Mouse (Mus musculus): ENCODE results near the gene Igfbpl1.

The Igfbpl1 gene

GRCm38 (mm10) chr4:45826275-45827040, at the start of gene Igfbpl1:
Igfbpl1 (minus strand) TSS chr4:45826923.
- DNase-seq = no peak

DNA sequence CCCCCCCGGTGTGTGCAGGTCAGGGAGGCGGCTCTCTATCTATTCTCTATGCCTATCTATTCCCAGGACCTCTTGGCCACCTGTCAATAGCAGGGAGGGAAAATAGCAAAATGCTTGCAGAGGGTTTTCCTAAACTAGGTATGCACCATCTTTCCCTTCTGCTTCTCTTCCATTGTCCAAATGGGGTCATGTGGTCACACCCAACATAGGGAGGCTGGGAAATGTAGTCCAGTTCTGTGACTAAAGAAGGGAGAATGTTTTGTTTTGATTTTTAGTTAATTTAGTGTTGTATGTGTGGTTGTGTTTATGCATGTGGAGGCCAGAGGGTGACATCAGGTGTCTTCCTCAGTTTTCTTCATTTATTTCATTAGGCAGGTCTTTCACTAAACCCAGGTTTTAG, 45.4 kb upstream of the Igfbpl1 start:
- DNase-seq = no peak

DNA sequence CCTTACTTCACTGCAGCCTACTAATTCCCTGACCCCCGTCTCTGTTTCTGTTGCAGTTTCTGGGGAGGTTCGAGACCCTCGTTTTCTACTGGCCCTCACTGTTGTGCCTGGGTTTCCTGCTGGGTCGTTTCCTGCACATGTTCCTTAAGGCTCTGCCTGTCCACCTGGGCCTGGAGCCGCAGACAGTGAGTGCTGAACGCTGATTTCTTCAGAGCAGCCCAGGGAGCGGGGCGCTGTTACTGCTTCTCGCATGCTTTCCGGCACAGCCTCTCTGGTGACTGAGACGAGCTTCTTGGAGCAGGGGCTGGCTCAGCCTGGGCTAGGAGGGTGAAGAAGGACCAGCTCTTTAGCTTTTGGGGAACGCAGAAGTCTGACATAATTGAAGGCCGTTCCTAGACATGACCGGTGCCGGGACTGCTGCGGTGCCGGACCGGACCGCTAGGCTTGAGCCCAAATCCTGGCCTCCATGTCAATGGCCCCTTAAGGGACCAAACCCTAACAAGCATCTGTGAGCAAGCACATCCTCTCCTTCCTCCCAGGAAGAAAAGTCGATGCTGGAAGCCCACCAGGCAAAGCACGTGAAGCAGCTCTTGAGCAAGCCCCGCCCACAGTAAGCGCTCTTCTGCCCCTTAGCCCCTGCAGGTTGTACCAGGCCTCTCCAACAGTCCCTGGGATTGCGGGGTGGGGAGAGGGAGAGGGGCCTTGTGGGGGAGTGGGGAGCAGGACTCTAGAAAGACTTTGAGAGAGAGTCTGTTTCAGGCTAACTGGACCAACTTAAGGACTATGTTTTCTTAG, 42.5 kb upstream of the Igfbpl1 start:
- no peak for DNase-seq

- DNase-seq = no peak
Observed at GRCm38 (mm10) chr4:45867416-45867815, 40.7 kb upstream of the Igfbpl1 start.

GRCm38 (mm10) chr4:45861160-45861559, 34.4 kb upstream of the Igfbpl1 start:
- no peak for DNase-seq

- DNase-seq = peak; percentile 59
Observed at GRCm38 (mm10) chr4:45855803-45856424, 29.2 kb upstream of the Igfbpl1 start.

DNA sequence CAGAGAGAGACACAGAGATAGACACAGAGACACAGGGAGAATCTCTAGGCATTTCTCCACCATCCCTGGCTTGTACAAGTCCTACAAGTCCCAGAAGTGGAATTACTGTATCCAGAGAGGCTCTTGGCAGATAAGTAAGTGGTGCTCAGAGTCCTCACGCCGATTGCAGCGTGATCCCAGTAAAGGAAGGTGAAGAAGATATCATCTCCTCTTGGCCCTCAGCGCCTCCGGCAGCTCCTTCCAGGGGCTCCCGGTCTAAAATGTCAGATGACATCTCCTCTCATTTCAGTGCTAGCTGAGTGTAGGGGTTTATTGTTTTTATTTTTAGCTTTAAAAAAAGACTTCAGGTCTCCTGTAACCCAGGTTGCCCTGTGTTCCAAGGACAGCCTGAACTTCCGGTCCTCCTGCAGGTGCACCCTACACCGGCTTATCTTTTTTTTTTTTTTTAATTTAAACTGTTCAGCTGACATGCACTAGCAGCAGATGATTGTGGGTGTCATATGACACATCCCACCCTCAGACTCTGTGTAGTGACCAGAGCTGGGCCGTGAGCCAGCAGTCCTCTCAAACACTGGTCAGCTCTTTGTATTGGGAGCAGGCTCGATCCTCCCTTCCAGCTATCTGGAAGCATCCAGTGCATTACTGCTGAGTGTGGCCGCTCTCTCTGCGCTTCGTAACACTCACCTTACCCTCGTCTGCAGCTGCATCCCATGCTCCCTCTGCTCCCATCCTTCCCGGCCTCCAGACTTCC, 26.9 kb upstream of the Igfbpl1 start:
- no peak for DNase-seq

DNA sequence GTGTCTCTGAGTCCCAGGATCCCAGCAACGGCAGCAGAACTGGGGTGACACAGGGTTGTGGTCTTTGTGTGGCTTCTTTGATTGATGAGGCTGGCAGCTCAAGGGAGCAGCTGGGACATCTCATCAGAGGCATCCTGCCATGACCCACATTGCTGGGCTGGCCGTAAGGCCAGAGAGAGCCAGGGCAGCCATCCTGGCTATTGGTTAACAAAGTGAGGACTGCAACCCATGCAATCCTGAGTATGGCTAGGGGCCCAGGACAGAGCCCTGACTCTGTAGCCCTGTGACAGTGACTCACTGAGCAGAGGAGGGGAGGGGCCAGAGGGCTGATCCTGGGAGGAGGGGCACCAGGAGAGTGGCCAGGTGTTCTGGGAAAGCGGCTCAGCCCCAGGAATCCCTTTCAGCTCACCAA, 24.9 kb upstream of the Igfbpl1 start:
- peak; percentile 41 for DNase-seq

DNA sequence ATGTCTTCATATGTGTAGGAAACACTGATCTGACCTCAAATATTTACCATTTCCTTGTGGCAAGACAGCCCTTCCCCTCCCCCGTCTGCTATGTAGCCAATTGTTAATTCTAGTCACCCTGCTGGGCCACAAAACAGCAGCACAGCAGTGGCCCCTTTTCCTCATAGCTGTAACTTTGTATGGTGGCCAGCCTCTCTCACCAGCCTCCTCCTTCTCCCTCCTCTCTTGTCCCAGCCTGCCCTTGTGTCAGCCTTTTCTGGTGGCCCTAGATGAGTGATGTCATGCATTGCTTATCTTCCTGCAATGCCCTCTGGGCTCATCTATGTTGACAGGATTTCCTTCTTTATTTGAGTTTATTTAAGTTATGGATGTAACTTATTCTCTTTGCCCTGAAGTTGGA, 22.7 kb upstream of the Igfbpl1 start:
- DNase-seq = no peak

DNA sequence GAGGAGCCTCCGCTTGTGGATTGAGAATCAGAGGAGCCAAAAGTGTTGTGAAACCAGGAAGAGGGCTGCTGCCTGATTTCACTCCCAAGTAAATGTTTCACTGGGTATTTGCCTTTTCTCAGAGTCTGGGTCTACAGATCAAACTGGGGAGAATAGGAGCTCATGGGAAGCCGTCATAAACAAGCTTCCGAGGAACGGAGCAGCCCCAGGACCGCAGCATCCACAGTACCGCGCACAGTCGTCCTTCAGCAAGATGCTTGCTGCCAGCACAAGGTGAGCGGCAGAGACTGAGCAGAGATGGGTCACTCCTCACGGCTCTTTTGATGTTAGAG, 22.1 kb upstream of the Igfbpl1 start:
- no peak for DNase-seq

- DNase-seq = no peak
Observed at GRCm38 (mm10) chr4:45848109-45848824, 21.5 kb upstream of the Igfbpl1 start, which contains the start of gene Stra6l. Stra6l (plus strand) TSS chr4:45848664.

GRCm38 (mm10) chr4:45846263-45846662, 19.5 kb upstream of the Igfbpl1 start:
- no peak for DNase-seq

DNA sequence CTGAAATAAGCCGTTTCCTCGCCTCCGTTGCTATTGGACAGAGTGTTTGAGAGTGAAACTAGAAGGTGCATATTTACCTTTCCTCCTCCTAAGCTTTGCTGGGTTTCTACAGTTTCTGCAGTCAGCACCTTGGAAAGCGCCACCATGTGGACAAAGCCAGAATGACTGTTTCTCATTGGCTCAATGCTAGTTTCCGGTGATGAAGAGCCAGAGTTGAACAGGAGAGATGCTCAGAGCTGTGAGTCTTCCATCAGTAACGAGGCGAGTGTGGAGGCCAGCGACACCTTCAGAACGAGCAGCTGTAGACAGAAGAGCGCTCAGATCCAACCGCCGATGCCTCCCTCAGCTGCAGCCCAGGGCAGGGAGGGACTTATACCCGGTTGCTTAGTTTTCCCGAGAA, 17.6 kb upstream of the Igfbpl1 start:
- peak; percentile 39 for DNase-seq

GRCm38 (mm10) chr4:45833461-45833860, 6.7 kb upstream of the Igfbpl1 start:
- no peak for DNase-seq

DNA sequence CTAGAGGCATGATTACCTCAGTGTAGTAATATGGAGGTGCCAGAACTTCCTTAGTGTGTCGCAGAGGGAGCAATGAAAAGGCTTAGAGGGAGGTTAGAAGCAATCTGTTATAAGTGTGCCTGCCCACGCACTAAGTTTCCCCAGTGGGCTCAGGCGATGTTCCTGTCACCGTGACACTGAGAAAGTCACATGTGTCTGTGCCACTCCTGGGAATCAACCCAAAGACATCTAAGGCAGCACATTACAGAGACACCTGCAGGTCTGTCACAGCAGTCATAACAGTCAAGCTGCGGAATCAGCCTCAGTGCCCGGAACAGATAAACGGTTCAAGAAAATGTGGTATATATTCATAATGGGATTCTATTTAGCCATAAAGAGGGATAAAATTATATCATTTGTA, 5.3 kb upstream of the Igfbpl1 start:
- no peak for DNase-seq

DNA sequence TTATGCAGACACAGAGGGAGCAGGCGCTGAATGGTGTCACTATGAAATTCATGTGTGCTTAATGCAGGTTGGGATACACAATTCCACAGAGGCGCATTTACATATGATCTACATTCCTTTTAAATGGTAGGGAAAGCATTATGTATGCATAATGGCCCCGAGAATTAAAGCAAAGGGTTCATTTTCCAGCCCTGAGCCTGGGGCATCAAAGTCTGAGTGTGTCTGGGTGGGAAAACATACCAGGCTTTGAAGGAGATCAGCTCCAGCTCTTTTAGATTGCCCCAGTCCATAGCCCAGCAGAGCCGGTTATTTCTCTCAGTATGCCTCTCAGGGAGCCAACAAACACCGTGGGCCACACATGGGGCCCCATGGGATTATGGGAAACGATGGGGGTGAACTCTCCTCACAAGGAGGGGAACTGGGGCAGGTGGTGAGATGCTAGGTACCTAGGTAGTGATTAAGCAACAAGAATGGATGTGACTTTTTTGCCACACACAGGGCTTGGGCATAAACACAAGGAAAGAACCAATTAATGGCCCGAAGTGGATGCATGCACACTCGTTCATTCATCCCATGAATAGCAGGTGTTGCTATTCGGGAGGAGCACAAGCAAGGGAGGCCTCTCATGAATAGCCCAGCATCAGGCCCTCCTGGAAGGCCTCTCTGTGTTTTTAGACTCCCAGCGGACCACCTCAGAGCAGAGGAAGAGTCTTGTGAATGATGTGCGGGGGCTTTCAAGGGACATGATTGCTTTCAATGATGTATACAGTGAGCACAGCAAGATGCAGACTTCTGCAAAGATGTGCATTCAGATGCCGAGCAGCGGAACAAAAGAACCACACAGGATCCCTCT, 3.4 kb upstream of the Igfbpl1 start:
- no peak for DNase-seq

DNA sequence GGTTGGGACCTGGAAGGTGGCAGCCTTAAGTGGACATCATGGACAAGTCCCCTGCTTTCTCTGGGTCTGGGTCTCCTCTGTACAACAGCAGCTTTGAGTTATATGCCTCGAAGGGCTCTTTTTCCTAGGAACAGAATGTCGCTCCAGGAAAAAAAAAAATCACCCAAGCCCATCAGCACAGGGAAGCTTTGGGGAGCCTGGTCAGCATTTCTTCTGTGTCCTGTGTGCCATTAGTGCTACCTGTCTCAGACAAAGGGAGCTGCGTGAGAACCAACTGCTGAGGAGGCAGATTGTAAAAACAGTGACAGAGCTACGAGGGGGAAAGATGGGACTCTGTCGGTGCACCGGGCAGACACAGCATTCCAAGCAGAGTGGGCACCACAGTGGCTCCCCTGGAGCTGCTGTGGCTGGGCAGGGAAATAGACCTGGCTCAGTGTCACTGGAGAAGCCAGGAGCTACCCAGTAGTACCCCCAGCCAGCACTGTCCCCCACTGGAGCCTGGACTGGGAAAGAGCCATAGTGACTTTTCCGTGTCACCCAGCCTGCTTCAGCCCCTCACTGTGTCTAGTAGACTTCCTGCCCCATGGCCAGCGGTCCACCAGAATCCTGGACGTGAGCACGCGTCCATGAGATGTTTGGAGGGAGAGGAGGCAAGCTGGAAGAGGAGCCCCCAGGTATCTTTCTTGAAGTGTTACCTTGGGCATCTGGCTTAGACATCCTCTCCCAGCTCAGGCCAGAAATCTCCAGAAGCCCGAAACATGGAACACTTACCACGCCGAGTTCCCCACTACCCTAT, 1.8 kb downstream of the Igfbpl1 start:
- DNase-seq = no peak

GRCm38 (mm10) chr4:45824049-45824760, 2.5 kb downstream of the Igfbpl1 start:
- no peak for DNase-seq

DNA sequence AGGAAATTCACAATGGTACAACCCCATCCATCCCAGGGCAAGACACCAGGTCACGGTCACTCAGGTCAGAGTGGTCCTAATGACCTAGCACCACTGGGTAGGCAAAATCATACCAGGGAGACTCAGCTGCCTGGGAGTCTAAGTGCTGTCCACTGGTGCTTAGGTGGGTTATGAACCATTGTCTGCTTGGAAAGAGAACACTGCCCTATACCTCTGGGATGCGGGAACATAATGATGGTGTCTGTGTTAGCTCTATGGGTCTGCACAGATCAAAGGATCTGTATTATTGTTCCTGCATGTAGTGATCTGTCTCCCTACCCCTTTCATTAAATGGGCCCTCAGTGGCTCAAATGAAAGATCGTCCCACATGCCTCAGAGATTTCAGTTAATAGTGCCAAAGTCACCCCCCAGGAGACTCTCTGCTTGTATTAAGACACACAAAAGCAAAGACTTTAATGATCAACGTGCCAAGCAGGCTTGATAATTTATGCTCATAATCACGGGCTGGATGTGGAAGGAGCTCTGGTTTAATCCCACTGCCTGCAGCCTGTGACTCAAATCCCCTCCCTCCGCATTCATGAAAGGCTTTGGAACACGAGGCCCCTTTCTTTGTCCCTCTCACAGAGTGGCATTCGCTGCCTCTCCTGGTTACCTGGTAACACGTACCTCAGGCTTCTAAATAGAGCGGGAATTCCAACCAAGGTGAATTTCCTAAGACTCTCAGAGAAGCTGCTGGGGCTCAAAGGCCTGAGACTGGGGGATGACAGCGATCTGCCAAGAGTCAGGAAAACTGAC, 3.7 kb downstream of the Igfbpl1 start:
- DNase-seq = no peak
